Mouse (Mus musculus) R1 (cell line): ENCODE measurements around the gene Wdr54.

ENCODE experiments used
- DNase-seq: peaks from one replicate; pipeline ENCODE4 v3.0.0-alpha.2; 2018; ENCODE audit warnings: low read depth, low spot score

Gene Wdr54

DNA sequence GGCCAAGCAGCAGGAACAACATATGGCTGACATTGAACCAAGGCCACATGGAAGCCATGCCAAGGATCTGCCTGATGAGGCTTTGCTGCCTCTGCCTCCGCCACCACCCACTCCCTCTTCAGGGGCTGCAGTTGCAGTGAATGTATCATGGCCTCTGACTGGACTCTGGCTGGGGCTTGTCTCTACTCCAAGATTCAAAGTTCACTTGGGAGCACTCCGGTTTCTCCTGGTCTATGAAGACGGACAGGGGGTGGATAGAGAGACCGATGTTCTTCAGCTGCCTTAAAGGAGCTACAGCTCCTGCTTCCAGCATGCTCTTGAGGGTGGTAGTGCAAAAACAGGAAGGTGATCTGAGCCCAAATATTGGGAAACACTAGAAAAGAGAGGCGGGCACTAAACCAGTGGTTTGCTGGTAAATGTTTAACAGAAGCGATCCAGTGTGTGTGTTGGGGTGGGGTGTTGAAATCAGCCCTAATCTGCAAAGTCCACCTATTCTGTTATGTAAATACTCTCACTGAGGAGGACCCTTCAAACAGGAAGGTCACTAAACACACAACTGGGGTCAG lies 24.6 kb downstream of the Wdr54 start:
- DNase-seq: no peak

DNA sequence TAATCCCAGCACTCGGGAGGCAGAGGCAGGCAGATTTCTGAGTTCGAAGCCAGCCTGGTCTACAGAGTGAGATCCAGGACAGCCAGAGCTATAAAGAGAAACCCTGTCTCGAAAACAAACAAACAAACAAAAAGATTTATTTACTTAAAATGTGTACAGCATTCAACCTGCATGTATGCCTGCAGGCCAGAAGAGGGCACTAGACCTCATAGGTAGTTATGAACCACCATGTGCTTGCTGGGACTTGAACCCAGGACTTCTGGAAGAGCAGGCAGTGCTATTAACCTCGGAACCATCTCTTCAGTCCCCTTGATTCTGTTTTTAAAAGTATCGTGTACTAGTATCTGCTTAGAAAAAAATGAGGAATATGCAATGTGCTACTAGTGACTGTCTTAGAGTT lies 28.8 kb downstream of the Wdr54 start:
- peak; percentile 53 for DNase-seq

DNA sequence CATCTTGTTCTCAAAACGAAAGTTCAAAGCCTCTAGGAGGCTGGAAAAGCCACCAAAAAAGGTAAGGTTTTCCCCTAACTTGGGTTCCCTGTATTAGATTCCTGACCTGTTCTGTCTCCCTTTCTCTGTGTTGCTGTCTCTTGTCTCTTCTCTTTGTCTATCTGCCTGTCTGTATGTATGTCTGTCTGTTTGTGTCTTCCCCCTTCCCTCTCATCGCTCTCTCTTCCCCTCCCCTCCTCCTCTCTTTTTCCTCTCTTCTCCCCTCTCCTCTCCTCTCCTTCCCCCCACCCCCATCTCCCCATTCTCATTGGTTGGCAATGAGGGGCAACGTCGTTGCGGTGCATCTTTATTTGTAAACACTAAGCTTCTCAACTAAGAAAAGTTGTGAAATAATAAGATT lies 30.9 kb downstream of the Wdr54 start, which contains the start of gene Ino80b:
Ino80b (minus strand) TSS at position 101 of the 400 bp plus-strand sequence.
- no peak for DNase-seq

GRCm38 (mm10) chr6:83124851-83125312 lies 31.3 kb downstream of the Wdr54 start:
- peak; percentile 97 for DNase-seq

DNA sequence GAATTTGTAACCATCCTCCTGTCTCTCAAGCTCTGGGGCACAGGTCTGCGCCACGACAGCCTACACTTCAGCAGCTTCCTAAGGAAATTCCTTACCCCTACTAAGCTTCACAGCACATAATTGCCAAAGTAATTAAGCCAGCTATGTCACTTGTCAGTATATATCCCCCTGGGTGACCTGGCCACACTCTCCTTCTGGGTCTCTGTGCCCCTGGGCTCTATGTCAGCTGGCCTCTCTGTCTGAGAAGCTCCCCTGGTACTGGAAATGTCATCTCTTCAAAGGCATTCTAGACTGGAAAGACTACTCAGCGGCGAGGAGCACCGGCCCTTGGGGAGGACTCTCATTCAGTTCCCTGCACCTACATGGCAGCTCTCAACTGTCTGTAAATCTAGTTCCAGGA lies 33.2 kb downstream of the Wdr54 start:
- no peak for DNase-seq

DNA sequence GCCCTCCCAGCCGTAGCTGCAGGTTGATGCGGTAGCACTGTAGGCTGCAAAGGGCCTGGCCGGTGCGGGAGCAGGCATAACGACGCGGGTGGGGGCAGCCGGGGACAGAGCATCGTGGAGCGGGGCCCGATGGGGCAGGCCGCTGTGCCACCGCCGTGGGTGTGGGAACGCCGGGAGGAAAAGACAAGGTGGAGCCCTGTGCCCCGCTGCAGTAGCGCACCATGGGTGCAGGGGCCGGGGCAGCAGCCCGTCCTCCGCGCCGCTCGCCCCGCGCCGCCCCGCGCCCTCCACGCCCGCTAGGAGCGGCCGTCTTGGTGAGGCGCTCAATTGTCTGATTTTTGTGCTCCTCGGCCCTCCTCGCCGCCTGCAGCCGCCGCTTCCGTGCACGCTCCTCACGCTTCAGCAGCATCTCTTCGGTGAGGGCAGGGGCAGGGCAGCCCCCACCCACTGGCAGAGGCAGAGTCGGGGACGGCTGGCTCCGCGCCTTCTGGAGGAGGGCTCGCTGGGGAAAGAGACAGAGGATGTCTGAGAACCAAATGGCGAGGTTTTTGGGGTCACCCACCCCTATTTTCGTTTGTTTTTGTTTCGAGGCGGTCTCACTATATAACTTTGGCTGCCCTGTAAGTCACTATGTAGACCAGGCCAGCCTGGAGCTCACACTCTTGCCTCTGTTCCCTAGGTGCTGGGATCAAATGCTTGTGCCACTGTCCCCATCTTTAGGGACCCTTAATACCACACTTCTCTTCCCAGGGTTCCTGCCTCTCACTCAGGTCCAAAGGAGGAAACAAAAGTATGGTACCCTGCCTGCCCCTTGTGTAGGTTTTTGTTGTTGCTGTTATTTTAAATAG lies 34.1 kb downstream of the Wdr54 start:
- DNase-seq: no peak

- DNase-seq: peak; percentile 100
These were observed 35.0 kb downstream of the Wdr54 start, which contains the start of gene Wbp1 for GRCm38 (mm10) chr6:83120930-83121862. Gene Wbp1, minus strand, starts transcription at chr6:83121559.

GRCm38 (mm10) chr6:83119734-83120051 lies 36.5 kb downstream of the Wdr54 start:
- DNase-seq: no peak

GRCm38 (mm10) chr6:83118825-83119733 lies 37.1 kb downstream of the Wdr54 start:
- DNase-seq: no peak

GRCm38 (mm10) chr6:83118369-83118768 lies 37.8 kb downstream of the Wdr54 start:
- no peak for DNase-seq

GRCm38 (mm10) chr6:83117616-83118015 lies 38.6 kb downstream of the Wdr54 start:
- no peak for DNase-seq

GRCm38 (mm10) chr6:83117165-83117438 lies 39.1 kb downstream of the Wdr54 start:
- no peak for DNase-seq

- no peak for DNase-seq
These were observed 39.6 kb downstream of the Wdr54 start for GRCm38 (mm10) chr6:83116373-83117164.

GRCm38 (mm10) chr6:83115682-83116372 lies 40.4 kb downstream of the Wdr54 start:
- DNase-seq: peak; percentile 46

GRCm38 (mm10) chr6:83115011-83115671 lies 41.1 kb downstream of the Wdr54 start, which contains the start of gene Mogs:
Gene Mogs, plus strand, starts transcription at chr6:83115496.
- peak; percentile 74 for DNase-seq

DNA sequence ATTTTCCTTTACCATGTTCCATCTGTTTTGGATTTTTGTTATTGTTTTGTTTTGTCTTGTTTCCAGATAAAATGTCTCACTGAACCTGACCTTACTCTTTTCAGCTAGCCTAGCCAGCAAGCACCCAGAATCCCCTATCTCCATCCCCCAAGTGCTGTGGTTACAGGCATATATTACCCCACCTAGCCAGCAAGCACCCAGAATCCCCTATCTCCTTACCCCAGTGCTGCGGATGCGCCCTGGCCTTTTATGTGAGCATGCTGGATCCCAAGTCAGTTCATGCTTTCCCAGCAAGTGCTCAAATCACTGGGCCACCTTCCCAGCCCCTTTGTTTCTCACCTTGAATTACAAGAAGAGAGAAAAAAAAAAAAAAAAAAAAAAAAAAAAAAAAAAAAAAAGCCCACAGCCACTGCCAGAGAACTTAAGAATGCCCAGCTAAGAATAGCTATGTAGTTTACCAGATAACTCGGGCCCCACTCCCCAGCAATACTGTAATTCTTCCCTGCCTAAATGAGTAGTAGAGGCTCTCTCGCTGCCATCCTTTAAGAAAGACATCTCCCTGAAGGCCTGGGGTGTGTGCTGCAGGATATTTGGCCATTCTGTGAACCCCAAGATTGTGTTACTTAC lies 44.6 kb downstream of the Wdr54 start:
- DNase-seq: no peak

DNA sequence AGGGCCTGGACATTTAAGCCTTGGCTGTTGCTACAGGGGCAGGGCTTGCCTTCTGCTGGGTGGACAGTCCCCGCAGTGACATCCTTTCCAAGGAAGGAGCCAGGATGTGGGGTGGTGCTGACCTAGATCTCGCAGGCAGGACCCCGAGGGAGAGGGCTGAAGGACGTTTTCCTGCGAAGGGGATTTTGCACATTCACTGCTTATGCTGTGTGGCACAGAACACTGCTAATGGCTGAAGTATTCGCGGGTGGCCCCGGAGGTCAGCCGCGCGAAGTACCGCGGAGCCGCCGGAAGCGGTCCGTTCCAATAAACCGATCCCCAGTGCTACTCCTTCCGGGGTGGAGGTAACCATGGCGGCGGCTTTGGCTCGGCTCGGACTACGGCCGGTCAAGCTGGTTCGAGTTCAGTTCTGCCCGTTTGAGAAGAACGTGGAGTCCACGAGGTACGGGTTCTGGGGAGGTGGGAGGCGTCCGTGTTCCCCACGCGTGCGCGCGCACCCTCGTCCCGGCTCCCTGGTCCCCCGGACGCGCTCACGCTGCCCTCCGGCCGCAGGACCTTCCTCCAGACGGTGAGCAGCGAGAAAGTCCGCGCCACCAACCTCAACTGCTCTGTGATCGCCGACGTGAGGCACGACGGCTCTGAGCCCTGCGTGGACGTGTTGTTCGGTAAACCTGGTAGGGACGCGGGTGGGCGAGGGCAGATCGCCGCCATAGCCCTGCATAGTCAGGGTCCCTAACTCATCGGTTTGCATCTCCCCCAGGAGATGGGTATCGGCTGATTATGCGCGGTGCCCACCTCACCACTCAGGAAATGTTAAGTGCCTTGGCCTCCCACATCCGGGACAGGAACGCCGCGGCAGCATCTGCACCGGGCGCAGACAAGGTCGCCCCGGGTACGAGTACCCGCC lies 47.2 kb downstream of the Wdr54 start, which contains the start of gene Mrpl53:
Mrpl53 (plus strand) TSS at position 279 of the 907 bp plus-strand sequence.
- peak; percentile 77 for DNase-seq
